Mouse (Mus musculus) midbrain, postnatal 0 days (tissue): ENCODE measurements around the gene Plcb1. TPM values are rescaled to one million over a fixed set of nuclear protein-coding genes. Genes with fewer than 3 reads are reported as not detected.

Experiments used
- ATAC-seq: fragments of 200-750 bp; cut with Nextera tagmentation; 2 replicates; pipeline ENCODE4 v1.8.0; 2017; ENCODE audit warnings: moderate number of reproducible peaks, mild to moderate bottlenecking, moderate TSS enrichment, moderate library complexity; ENCODE audit not compliant: low FRiP score
- DNase-seq: peaks from one replicate; pipeline ENCODE4 v3.0.0-alpha.2; 2015; ENCODE audit warnings: low spot score
- H3K27ac ChIP-seq: fragments of 300-500 bp; sonication (generic); 2 replicates; pipeline ENCODE4 v1.5.1; 2014; ENCODE audit warnings: low read depth, mild to moderate bottlenecking, low read length, mixed read lengths
- H3K27me3 ChIP-seq: fragments of 300-500 bp; sonication (generic); 2 replicates; pipeline ENCODE4 v1.6.1; 2014; ENCODE audit warnings: low read length, control low read depth, mixed read lengths; ENCODE audit not compliant: insufficient read depth
- H3K36me3 ChIP-seq: fragments of 300-500 bp; sonication (generic); 2 replicates; pipeline ENCODE4 v1.6.1; 2014; ENCODE audit warnings: low read length, control low read depth, mixed read lengths; ENCODE audit not compliant: insufficient read depth
- H3K4me1 ChIP-seq: fragments of 300-500 bp; sonication (generic); 2 replicates; pipeline ENCODE4 v1.6.1; 2014; ENCODE audit warnings: mild to moderate bottlenecking, control low read depth, antibody characterized with exemption, low read length, mixed read lengths; ENCODE audit not compliant: insufficient read depth
- H3K4me2 ChIP-seq: fragments of 300-500 bp; sonication (generic); 2 replicates; pipeline ENCODE4 v1.6.1; 2014; ENCODE audit warnings: low read depth, mild to moderate bottlenecking, low read length, mixed read lengths; ENCODE audit not compliant: poor library complexity, severe bottlenecking
- H3K4me3 ChIP-seq: fragments of 300-500 bp; sonication (generic); 2 replicates; pipeline ENCODE4 v1.5.1; 2014; ENCODE audit warnings: low read depth, mild to moderate bottlenecking, low read length, moderate library complexity
- H3K9ac ChIP-seq: fragments of 300-500 bp; sonication (generic); replicated peaks from 2 replicates; pipeline ENCODE4 v1.6.1; 2014; ENCODE audit warnings: mild to moderate bottlenecking, low read length, moderate library complexity, mixed read lengths; ENCODE audit not compliant: poor library complexity, severe bottlenecking
- H3K9me3 ChIP-seq: fragments of 300-500 bp; sonication (generic); 2 replicates; pipeline ENCODE4 v1.6.1; 2016; ENCODE audit warnings: low read length, control low read depth
- CTCF ChIP-seq: IDR thresholded peaks from 2 replicates; pipeline ENCODE4 v1.5.1; 2016; ENCODE audit warnings: antibody characterized with exemption, mild to moderate bottlenecking
- WGBS: fragments of 180-500 bp; shearing (Covaris S2); extraction: QIAGEN DNeasy Blood & Tissue Kit; methylation state at CpG from one replicate; pipeline ENCODE4 v1.1.7; 2014; 5-methylcytosine and 5-hydroxymethylcytosine counted together
- polyA plus RNA-seq: library from polyadenylated mRNA; unstranded; fragments of >200 nt; fragmentation: Nextera tagmentation; extraction: Ambion mirVana; gene quantifications from 2 replicates; pipeline ENCODE4 v1.2.1, GENCODE M21; 2015
- total RNA-seq: library from RNA; depleted of rRNA; stranded (reverse); fragments of >200 nt; gene quantifications from 2 replicates; pipeline ENCODE4 v1.2.3, GENCODE M21; 2014

Gene Plcb1
- total and polyA plus RNA-seq, 2 experiments from 2014 or later, result 36.1 to 59.0 TPM

DNA sequence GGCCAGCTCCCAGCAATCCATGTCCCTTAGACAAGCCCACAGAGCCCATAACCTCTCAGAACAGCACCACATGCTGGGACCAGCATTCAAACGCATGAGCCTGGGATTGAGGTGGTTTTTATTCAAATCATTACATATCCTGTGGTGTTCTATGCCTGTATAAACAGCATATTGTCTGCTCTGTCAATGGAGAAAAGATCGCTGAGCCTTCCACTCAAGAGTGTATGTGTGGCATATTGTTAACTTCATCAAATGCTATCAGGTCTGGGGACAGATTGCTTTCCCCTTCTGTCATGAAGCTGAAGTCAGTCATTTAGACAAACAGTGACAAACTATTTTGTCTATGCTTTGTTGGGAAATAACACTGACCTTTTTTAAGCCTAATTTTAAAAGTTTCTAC lies 322.7 kb downstream of the Plcb1 start:
- Histone ChIP-seq H3K27me3 (no peaks in the 10 kb centered on the region), H3K4me2 (no peak overlapping the region), H3K4me1 (no peaks in the 10 kb centered on the region), H3K27ac (no peak overlapping the region), H3K9me3 (no peaks in the 10 kb centered on the region), H3K36me3 (no peaks in the 10 kb centered on the region), H3K4me3 (no peak overlapping the region), H3K9ac (no peak overlapping the region)
- WGBS, result 29% methylated on average over 2 of the region's 2 CpGs
- no peak for TF ChIP-seq CTCF
- no peak for ATAC-seq
- no peak for DNase-seq

DNA sequence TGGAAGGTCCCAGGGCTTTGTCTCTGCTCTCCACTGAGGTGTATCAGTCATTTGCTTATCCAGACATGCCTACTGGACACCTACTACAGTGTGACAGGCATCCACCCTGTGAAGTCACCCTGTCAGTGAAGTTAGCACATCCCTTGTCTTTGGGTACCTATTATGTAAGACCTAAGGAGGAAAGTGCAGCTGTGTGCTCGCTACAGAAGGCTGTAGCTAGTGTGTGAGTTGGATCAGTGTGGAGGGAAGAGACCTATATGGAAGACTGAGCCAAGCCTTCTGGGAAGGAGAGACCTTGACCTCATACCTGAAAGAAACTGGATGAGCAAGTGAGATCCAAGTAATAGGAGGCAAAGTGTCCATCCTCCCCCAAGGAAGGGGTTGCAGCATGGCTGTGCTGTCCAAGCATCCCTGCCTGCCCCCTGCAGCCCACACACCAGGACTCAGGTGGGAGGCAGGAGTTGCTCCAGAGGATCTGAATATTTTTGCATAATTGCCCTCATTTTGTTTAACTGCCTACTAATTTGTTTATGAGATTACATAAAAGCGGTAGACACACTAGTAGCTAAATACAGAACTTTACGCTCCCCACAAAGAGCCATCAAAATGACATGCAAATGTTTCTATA lies 328.7 kb downstream of the Plcb1 start:
- Histone ChIP-seq H3K9ac (no peak overlapping the region), H3K27ac (no peak overlapping the region), H3K27me3 (no peaks in the 10 kb centered on the region), H3K4me2 (no peak overlapping the region), H3K4me3 (no peak overlapping the region), H3K4me1 (no peaks in the 10 kb centered on the region), H3K36me3 (no peaks in the 10 kb centered on the region), H3K9me3 (no peaks in the 10 kb centered on the region)
- ATAC-seq (no peak), DNase-seq (no peak)
- TF ChIP-seq CTCF, result no peak
- WGBS, result 75% methylated on average over 3 of the region's 3 CpGs

- no peaks in the 10 kb centered on the region for H3K36me3 ChIP-seq
- WGBS, result 74% methylated on average over 4 of the region's 4 CpGs
These were observed 337.2 kb downstream of the Plcb1 start for GRCm38 (mm10) chr2:135123057-135123456.

DNA sequence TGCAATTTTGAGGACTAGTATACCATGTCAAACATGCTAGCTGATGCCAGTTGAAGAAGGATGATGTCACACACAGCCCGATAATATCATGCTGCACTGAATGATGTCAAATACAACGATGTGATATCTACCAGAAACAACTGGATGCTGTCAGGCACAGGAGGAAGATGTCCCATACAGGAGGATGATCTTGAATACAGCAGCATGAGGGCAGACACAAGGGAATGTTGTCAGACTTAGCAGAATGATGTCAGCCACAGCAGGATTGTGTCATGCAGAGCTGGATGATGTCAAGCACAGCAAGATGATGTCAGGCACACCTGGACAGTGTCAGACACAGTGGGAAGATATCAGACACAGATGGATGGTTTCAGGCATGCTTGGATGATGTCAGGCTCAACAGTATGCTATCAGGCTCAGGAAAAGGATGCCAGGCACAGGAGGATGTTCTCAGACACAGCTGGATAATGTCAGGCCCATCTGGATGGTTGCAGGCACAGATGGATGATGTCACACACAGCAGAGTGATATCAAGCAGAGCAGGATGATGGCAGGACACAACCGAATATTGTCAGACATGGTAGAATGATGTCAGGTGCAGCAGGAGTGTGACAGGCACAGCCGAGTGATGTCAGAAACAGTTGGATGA lies 338.0 kb downstream of the Plcb1 start:
- no peak overlapping the region for H3K4me2 ChIP-seq
- no peaks in the 10 kb centered on the region for H3K27me3 ChIP-seq
- ATAC-seq (no peak), DNase-seq (no peak)
- H3K4me3 ChIP-seq, result no peak overlapping the region
- TF ChIP-seq CTCF, result no peak
- H3K27ac ChIP-seq, result no peak overlapping the region
- H3K36me3 ChIP-seq, result no peaks in the 10 kb centered on the region
- no peaks in the 10 kb centered on the region for H3K4me1 ChIP-seq
- 86% methylated on average over 4 of the region's 4 CpGs for WGBS
- H3K9ac ChIP-seq, result no peak overlapping the region
- H3K9me3 ChIP-seq, result no peaks in the 10 kb centered on the region

More at GRCm38 (mm10) chr2:135123057-135123456, 337.2 kb downstream of the Plcb1 start:
- Histone ChIP-seq H3K4me1 (no peaks in the 10 kb centered on the region), H3K27ac (no peak overlapping the region), H3K9me3 (no peaks in the 10 kb centered on the region), H3K9ac (no peak overlapping the region), H3K27me3 (no peaks in the 10 kb centered on the region), H3K4me3 (no peak overlapping the region), H3K4me2 (no peak overlapping the region)
- DNase-seq, result no peak
- no peak for ATAC-seq
- TF ChIP-seq CTCF, result no peak

DNA sequence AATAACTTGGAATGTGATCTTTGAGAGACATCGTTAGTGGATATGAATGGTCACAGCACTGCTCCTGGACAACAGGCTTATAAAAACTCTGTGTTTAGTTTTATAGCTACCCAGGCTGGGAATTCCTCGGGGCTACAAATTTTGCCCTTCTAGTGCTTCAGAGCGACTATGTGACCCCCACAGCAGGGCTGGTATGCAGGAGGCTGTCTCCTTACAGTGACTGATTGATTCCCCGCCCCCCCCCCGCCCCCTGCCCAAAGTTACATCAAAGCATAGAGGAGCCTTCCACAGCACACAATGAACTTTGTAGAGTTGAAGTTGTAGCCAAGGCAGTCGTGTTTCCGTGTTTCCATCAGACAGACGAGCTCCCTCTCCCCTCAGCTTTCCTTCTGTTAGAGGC lies 354.7 kb downstream of the Plcb1 start:
- Histone ChIP-seq H3K27ac (no peak overlapping the region), H3K9me3 (no peaks in the 10 kb centered on the region), H3K4me1 (peaks cover 6% of the 10 kb centered on the region; the same call in 1 of the 2 replicates), H3K36me3 (no peaks in the 10 kb centered on the region), H3K27me3 (no peaks in the 10 kb centered on the region), H3K4me3 (no peak overlapping the region), H3K4me2 (no peak overlapping the region), H3K9ac (no peak overlapping the region)
- DNase-seq, result no peak
- TF ChIP-seq CTCF, result no peak
- no peak for ATAC-seq
- 7% methylated on average over 8 of the region's 8 CpGs for WGBS

GRCm38 (mm10) chr2:135152289-135152688 lies 366.4 kb downstream of the Plcb1 start:
- Histone ChIP-seq H3K9me3 (no peaks in the 10 kb centered on the region), H3K4me2 (no peak overlapping the region), H3K36me3 (no peaks in the 10 kb centered on the region), H3K9ac (no peak overlapping the region), H3K4me1 (no peaks in the 10 kb centered on the region), H3K4me3 (no peak overlapping the region), H3K27me3 (no peaks in the 10 kb centered on the region), H3K27ac (no peak overlapping the region)
- no peak for DNase-seq
- no peak for ATAC-seq
- no peak for TF ChIP-seq CTCF
- 92% methylated on average over 7 of the region's 7 CpGs for WGBS
